Mouse (Mus musculus) CD8-positive naive resting alpha-beta T cell, adult 2 months (primary cell): ENCODE measurements around the gene Prkcb.

Experiments
- DNase-seq, 2 experiments: peaks; one replicate each; pipeline ENCODE4 v3.0.0; 2022; ENCODE audit warnings: low read depth in 2 of 2, low spot score in 2 of 2

Gene Prkcb

DNA sequence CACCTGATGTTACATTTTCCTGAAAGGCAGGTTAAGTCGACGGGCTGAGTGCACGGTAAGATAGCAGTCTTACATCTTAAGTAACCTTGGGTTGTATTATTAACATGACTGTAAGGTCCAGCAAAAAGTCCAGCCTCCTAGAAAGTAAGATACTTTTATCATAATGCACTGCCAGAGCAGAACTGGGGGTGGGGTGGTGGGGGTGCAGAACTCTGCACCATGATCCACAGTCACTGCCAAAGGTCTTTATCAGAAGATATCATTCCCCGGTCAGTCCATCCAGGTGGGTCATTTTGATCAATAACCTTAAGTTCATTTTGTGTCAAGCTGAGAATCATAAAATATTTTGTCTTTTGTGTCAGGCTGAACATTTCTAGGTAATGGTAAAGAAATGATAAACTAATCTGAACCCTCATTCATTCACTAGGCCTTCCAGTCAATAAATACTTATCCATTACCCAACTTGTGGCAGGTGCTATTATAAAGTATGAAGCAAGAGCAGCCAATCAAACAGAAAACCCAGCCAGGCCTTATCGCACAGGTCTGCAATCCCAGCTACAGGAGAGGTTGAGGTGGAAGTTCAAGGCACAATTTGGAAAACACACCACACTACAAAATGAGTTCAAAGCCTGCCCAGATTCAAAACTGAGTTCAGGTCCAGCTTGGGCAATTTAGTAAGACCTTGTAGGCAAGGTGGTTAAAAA is 369.0 kb downstream of the Prkcb start:
- DNase-seq: no peak

DNA sequence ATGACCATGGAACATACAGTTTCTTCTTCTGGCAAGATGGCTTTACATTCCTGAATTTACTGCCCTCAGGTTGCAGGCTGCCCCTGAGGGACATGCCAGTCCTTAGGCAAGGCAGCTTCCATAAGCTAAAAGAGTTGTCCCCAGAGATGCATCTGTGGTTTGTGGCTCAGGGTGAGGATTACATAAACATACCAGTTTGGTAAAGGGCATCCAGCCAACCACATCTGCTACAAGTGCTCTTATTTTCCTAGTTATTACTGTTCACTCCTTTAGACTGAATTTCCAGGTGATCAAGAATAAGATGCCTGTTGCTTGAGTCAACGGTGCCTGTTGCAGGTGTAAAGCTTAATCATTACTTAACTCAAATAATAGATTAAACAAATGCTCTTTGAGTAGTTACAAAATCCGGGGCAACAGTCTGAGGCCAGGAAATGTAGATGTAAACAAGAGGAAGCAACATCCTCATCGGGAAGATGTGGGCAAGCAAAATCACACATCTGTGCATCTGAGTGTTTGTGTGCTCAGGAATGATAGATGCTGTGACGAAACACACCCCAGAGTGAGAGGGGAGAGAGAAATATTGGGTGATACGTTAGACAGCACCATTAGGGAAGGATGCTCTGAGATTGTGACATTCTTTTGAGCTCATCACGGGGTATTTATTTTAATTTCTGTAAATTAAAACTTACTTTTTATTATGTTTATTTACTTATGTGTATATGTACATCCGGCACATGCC is 376.9 kb downstream of the Prkcb start:
- no peak for DNase-seq

- DNase-seq: no peak
These were observed 379.4 kb downstream of the Prkcb start for GRCm38 (mm10) chr7:122667903-122668302.

- DNase-seq: no peak
These were observed 381.9 kb downstream of the Prkcb start, which contains the start of gene Cacng3 for GRCm38 (mm10) chr7:122670442-122670872. Cacng3 (plus strand) TSS chr7:122670492.

- DNase-seq: peak in 1 of 2 experiments; percentile 1
These were observed 382.5 kb downstream of the Prkcb start for GRCm38 (mm10) chr7:122670873-122671641.

DNA sequence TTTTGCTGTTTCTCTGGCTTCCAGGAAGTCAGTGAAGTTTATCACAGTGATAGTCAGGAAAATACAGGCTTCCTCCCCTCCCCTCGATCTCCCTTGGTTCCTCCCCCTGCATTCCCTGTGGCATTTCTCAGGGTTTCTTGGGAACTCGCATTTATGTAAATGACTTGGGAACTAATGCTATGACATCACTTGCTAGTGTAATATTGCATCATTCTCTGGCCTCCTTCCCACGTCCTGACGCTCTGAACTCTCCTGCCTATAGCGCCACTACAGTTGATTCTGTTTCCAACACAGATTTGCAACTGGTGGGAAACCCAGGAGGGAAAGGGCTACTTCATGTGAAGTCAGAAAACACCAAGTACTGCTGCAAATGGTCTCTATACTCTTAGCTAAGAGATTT is 384.4 kb downstream of the Prkcb start:
- no peak for DNase-seq

- no peak for DNase-seq
These were observed 386.7 kb downstream of the Prkcb start for GRCm38 (mm10) chr7:122675207-122675606.
